Mouse (Mus musculus) macrophage (primary cell): Measurements from ENCODE around the gene Ankrd6. TPM values are rescaled to one million over a fixed set of nuclear protein-coding genes. Genes with fewer than 3 reads are reported as not detected.

Source experiments
- H3K27ac ChIP-seq: fragments of 350-480 bp; formaldehyde crosslinking; 2 replicates; pipeline ENCODE4 v1.9.0; 2021
- H3K36me3 ChIP-seq: fragments of 350-480 bp; formaldehyde crosslinking; 2 replicates; pipeline ENCODE4 v1.9.0; 2021; ENCODE audit errors: inconsistent target
- H3K4me3 ChIP-seq: fragments of 350-480 bp; formaldehyde crosslinking; 2 replicates; pipeline ENCODE4 v1.9.0; 2021; ENCODE audit errors: inconsistent target
- H3K79me2 ChIP-seq: fragments of 350-480 bp; formaldehyde crosslinking; 2 replicates; pipeline ENCODE4 v1.9.0; 2021; ENCODE audit errors: inconsistent target
- WGBS: methylation state at CpG from one replicate; pipeline ENCODE4 v1.1.7; 2026; ENCODE audit warnings: inconsistent platforms; ENCODE audit not compliant: missing documents; 5-methylcytosine and 5-hydroxymethylcytosine counted together
- polyA plus RNA-seq: library from polyadenylated mRNA; stranded (reverse); fragments of 250-400 nt; gene quantifications from 3 replicates; pipeline ENCODE4 v1.2.4, GENCODE M21; 2018; ENCODE audit warnings: inconsistent platforms

Ankrd6 gene
- polyA plus RNA-seq, 1 experiment from 2014 or later, result 0.06 TPM

- Histone ChIP-seq H3K36me3 (no peaks in the 10 kb centered on the region), H3K27ac (no peak overlapping the region), H3K4me3 (no peak overlapping the region), H3K79me2 (no peaks in the 10 kb centered on the region)
- 99% methylated on average over 7 of the region's 7 CpGs for WGBS
Measured at GRCm38 (mm10) chr4:32903826-32904225, 46.8 kb downstream of the Ankrd6 start.

- Histone ChIP-seq H3K4me3 (no peak overlapping the region), H3K36me3 (no peaks in the 10 kb centered on the region), H3K27ac (no peak overlapping the region), H3K79me2 (no peaks in the 10 kb centered on the region)
- WGBS, result 78% methylated on average over 4 of the region's 4 CpGs
Measured at GRCm38 (mm10) chr4:32899051-32899450, 51.6 kb downstream of the Ankrd6 start.

GRCm38 (mm10) chr4:32891341-32891740 lies 59.3 kb downstream of the Ankrd6 start:
- no peak overlapping the region for H3K27ac ChIP-seq

GRCm38 (mm10) chr4:32890735-32891098 lies 59.9 kb downstream of the Ankrd6 start:
- 97% methylated on average over 5 of the region's 5 CpGs for WGBS
- H3K79me2 ChIP-seq, result no peaks in the 10 kb centered on the region
- no peak overlapping the region for H3K27ac ChIP-seq
- no peak overlapping the region for H3K4me3 ChIP-seq
- no peaks in the 10 kb centered on the region for H3K36me3 ChIP-seq

More at GRCm38 (mm10) chr4:32891341-32891740, 59.3 kb downstream of the Ankrd6 start:
- H3K79me2 ChIP-seq, result no peaks in the 10 kb centered on the region
- 94% methylated on average over 9 of the region's 10 CpGs for WGBS
- H3K36me3 ChIP-seq, result no peaks in the 10 kb centered on the region
- H3K4me3 ChIP-seq, result no peak overlapping the region

- no peak overlapping the region for H3K4me3 ChIP-seq
- H3K79me2 ChIP-seq, result no peaks in the 10 kb centered on the region
- 73% methylated on average over 10 of the region's 10 CpGs for WGBS
- no peaks in the 10 kb centered on the region for H3K36me3 ChIP-seq
- H3K27ac ChIP-seq, result no peak overlapping the region
Measured at GRCm38 (mm10) chr4:32889996-32890734, 60.5 kb downstream of the Ankrd6 start.

DNA sequence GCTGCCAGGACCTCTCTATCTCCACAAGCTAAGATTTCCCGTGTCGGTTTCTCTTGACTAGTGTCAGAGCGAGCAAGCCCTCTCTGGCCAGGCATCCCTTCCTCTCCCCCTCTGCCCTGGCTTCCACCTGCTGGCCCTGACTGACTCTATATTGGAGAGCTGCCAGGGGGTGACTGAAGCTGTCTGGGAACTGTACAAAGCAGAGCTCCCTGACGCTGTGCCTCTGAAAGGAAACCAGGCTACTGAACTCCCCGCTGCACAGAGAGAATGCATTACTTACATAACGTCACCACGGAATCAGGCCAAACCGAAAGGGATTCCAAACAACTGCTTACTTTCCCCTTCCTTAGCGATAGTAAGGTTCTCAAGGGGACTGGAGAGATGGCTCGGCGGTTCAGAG lies 61.4 kb downstream of the Ankrd6 start:
- no peak overlapping the region for H3K27ac ChIP-seq
- no peak overlapping the region for H3K4me3 ChIP-seq
- H3K79me2 ChIP-seq, result no peaks in the 10 kb centered on the region
- 14% methylated on average over 11 of the region's 11 CpGs for WGBS
- no peaks in the 10 kb centered on the region for H3K36me3 ChIP-seq

DNA sequence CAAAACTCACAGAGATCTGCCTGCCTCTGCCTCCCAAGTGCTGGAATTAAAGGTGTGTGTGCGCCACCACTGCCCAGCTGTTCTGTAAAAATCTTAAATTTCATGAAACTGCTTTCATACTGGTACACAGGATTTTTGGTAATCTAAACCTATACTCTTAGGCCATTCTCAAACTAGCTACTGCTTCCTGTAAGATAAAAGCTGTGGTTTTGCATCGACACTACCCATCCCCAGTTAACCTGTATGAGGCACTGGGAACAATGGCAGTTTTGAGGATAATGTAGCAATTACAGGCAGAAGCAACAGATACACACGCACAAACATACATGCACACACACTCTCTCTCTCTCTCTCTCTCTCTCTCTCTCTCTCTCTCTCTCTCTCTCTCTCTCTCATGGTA lies 64.2 kb downstream of the Ankrd6 start:
- no peaks in the 10 kb centered on the region for H3K79me2 ChIP-seq
- 50% methylated on average over 3 of the region's 3 CpGs for WGBS
- H3K4me3 ChIP-seq, result no peak overlapping the region

DNA sequence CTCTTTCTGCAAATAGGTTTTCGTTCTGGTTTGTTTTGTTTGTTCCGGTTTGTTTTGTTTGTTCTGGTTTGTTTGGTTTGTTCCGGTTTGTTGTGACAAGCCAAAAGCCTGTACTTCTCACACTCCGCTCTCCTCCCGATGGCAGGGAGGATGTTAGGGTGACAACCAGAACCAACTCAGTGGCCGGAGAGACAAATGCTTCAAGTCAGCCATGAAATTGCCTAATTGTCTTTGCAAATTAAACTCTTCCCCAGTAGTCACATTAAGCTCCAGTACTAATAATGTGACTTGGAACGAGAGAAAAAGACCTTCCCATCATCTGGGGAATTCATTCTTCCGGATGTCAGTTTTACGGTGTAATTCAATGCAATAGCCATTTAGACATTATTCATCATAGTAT lies 66.0 kb downstream of the Ankrd6 start:
- 90% methylated on average over 9 of the region's 9 CpGs for WGBS
- Histone ChIP-seq H3K79me2 (no peaks in the 10 kb centered on the region), H3K4me3 (no peak overlapping the region), H3K27ac (no peak overlapping the region), H3K36me3 (no peaks in the 10 kb centered on the region)

More for the DNA sequence above, 64.2 kb downstream of the Ankrd6 start:
- Histone ChIP-seq H3K27ac (no peak overlapping the region), H3K36me3 (no peaks in the 10 kb centered on the region)

GRCm38 (mm10) chr4:32881001-32881400 lies 69.6 kb downstream of the Ankrd6 start:
- H3K79me2 ChIP-seq, result no peaks in the 10 kb centered on the region
- 73% methylated on average over 4 of the region's 4 CpGs for WGBS
- no peak overlapping the region for H3K4me3 ChIP-seq
- H3K27ac ChIP-seq, result no peak overlapping the region
- H3K36me3 ChIP-seq, result no peaks in the 10 kb centered on the region

DNA sequence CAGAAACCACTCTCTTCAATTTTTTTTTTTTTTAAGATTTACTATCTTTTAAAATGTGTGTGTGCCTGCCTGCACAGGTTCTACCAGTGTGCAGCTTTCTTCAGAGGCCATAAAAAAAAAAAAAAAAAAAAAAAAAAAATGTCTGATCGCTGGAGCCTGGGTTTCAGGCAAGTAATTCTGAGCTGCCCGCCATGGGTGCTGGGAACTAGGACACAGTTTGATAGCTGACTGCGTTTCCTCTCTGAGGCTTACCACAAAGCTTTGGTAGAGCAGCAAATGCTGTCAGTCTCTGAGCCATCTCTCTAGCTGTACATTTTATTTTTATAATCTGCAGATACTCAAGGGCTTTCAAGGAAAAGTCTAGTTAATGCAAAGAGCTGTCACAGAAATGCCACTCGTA lies 76.0 kb downstream of the Ankrd6 start:
- no peaks in the 10 kb centered on the region for H3K36me3 ChIP-seq
- no peak overlapping the region for H3K27ac ChIP-seq
- WGBS, result 33% methylated on average over 4 of the region's 4 CpGs
- H3K79me2 ChIP-seq, result no peaks in the 10 kb centered on the region
- H3K4me3 ChIP-seq, result no peak overlapping the region

DNA sequence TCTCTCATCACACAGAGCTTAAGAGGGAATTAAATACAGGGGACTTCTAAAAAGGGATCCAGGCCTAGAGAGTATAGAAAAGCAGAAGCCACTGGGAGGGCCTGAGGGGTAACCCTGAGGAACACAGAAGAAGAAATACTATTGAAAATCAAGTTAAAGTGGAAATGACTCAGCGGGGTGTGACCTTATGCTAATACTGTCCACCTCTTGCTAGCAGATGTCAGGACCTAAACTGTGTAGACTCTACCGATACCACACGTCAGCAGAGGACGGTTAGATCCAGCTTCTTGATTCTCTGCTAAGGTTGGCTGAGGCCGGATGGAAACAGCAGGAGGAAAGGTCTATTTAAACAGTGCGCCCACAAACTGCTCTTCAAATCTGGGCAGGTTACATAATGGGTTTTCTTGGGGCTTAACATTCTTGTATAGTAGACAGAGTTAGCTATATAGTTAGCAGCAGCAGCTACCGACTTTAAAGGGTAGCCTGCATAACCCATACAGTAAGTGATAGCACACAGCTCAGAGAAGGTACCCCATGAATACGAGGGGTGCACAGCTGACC lies 78.4 kb downstream of the Ankrd6 start:
- Histone ChIP-seq H3K27ac (no peak overlapping the region), H3K79me2 (no peaks in the 10 kb centered on the region), H3K36me3 (no peaks in the 10 kb centered on the region), H3K4me3 (no peak overlapping the region)
- WGBS, result 22% methylated on average over 8 of the region's 8 CpGs

DNA sequence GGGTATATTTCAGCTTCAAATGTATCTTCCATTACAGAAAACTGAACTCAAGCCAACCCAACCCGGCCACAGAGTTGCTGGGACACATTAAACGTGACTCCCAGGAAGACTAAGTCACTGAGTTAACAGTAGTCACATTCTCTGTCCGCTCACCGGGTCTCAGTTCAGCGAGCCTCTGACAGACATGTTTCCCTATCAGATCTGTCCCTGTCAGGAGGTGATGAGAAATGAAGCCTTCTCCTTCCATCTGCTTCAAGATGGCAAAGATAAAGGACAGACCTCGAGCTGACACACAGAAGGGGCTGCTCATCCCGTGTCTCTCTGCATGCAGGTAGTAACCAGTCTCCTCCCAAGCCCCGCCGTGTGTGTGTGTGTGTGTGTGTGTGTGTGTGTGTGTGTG lies 81.3 kb downstream of the Ankrd6 start:
- H3K79me2 ChIP-seq, result no peaks in the 10 kb centered on the region
- 49% methylated on average over 9 of the region's 9 CpGs for WGBS
- H3K36me3 ChIP-seq, result no peaks in the 10 kb centered on the region
- no peak overlapping the region for H3K27ac ChIP-seq
- H3K4me3 ChIP-seq, result no peak overlapping the region

GRCm38 (mm10) chr4:32868858-32869257 lies 81.8 kb downstream of the Ankrd6 start:
- Histone ChIP-seq H3K4me3 (no peak overlapping the region), H3K36me3 (no peaks in the 10 kb centered on the region), H3K79me2 (no peaks in the 10 kb centered on the region), H3K27ac (no peak overlapping the region)
- 3% methylated on average over 8 of the region's 8 CpGs for WGBS

DNA sequence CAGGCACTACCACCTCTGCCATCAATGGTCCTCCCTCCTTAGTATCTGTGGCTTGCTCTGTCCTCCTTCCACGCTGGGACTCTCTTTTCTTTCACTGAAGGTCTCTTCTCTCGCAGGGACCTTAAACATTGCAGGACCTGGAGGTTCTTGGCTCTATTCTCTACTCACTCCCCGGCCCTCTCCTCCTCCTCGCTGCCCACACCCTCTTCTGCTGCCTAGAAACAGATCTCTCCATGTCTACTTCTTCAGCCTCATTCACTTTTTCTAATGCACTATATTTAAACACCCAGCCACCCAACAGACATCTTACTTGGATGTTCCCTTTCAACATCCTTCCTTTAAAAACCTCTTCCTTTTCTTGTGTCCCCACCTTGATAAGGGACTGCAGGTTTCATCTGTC lies 82.2 kb downstream of the Ankrd6 start:
- H3K4me3 ChIP-seq, result no peak overlapping the region
- no peaks in the 10 kb centered on the region for H3K36me3 ChIP-seq
- no peak overlapping the region for H3K27ac ChIP-seq
- no peaks in the 10 kb centered on the region for H3K79me2 ChIP-seq
- WGBS, result 27% methylated on average over 4 of the region's 4 CpGs

DNA sequence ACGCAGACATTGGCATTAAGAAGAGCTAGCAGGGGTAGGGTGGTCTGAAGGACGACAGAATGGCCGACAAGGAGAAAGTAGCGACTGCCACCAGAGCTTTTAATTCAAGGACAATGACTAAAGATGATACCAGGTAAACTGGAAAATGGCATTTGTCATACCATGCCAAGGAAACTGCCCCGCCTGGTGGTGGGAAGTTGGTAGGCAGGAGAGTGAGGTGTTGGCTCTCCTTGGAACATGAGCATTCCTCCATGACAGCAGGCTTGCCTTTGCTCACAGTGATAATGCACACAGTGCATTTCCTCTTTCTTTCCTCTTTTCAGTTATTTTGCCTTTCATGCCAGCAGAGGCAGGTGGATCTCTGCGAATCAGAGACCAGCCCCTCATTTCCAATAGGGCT lies 83.2 kb downstream of the Ankrd6 start:
- Histone ChIP-seq H3K27ac (no peak overlapping the region), H3K4me3 (no peak overlapping the region), H3K36me3 (no peaks in the 10 kb centered on the region), H3K79me2 (no peaks in the 10 kb centered on the region)
- 99% methylated on average over 6 of the region's 6 CpGs for WGBS

DNA sequence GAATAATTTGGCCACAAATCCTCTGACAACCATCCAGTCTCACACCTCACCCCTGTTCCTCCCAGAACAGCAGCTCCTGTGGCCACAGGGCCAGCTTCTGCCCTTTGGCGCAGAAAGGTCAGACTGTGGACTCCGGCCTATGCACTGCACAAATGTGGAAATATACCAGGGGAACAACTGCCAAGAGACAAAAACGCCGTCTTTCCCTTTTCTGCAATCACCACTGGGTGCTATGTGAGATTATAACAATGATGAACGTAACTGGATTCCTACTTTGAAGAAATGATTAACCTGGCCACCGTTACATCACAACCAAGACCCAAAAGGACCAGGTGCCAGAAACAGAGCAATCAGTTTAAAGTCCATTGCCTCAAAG lies 85.8 kb downstream of the Ankrd6 start:
- H3K79me2 ChIP-seq, result no peaks in the 10 kb centered on the region
- WGBS, result 91% methylated on average over 6 of the region's 6 CpGs
- H3K36me3 ChIP-seq, result no peaks in the 10 kb centered on the region
- H3K4me3 ChIP-seq, result no peak overlapping the region
- H3K27ac ChIP-seq, result no peak overlapping the region
